Mouse (Mus musculus) adrenal gland, adult 18-20 months (tissue): ENCODE data around the gene Slc34a1. TPM values are rescaled to one million over a fixed set of nuclear protein-coding genes. Genes with fewer than 3 reads are reported as not detected.
A peak's percentile ranks its signal among the peaks of the same experiment; 100 is the strongest.

ENCODE experiments used
- DNase-seq, 2 experiments: peaks; one replicate each; pipeline ENCODE4 v3.0.0; 2021 to 2022; ENCODE audit warnings: low spot score in 2 of 2
- long read RNA-seq, 2 experiments: library from polyadenylated mRNA; stranded (forward); transcript quantifications; one replicate each; pipeline ENCODE4 v2.0.0; 2021
- total RNA-seq, 2 experiments: library from RNA; stranded (reverse); gene quantifications; 1 replicate in 1 of 2; 2 replicates in 1 of 2; pipeline ENCODE4 v1.2.3; 2021

The Slc34a1 gene
- total RNA-seq: 1 to 10 TPM in 1 of 2 experiments, not detected in 1; 2.9 TPM
- long read RNA-seq, experiment 1: 0 reads
- long read RNA-seq, experiment 2, partial matches to known transcripts: 1 of 3 reads
- long read RNA-seq, experiment 2, other reads (novel, unspliced or antisense): 0 of 3 reads

- DNase-seq: no peak
These were observed at the start of gene Slc34a1 for GRCm38 (mm10) chr13:55398088-55398487. Slc34a1 (plus strand) TSS chr13:55398187.

- no peak for DNase-seq
These were observed 36.8 kb upstream of the Slc34a1 start for GRCm38 (mm10) chr13:55361145-55361544.

- peak in 1 of 2 experiments; percentile 14 for DNase-seq
These were observed 36.0 kb upstream of the Slc34a1 start for GRCm38 (mm10) chr13:55361974-55362452.

GRCm38 (mm10) chr13:55362453-55363060 lies 35.4 kb upstream of the Slc34a1 start, which contains the start of gene Lman2:
Lman2 (minus strand) TSS chr13:55362783.
- peak; percentile 82 to 87 for DNase-seq

- no peak for DNase-seq
These were observed 29.6 kb upstream of the Slc34a1 start for GRCm38 (mm10) chr13:55368401-55368800.

GRCm38 (mm10) chr13:55369531-55370114 lies 28.4 kb upstream of the Slc34a1 start, which contains the start of gene Rgs14:
Rgs14 (plus strand) TSS chr13:55369732.
- no peak for DNase-seq

GRCm38 (mm10) chr13:55370234-55370633 lies 27.8 kb upstream of the Slc34a1 start:
- DNase-seq: no peak

GRCm38 (mm10) chr13:55371007-55371681 lies 26.8 kb upstream of the Slc34a1 start:
- no peak for DNase-seq

GRCm38 (mm10) chr13:55371740-55372139 lies 26.2 kb upstream of the Slc34a1 start:
- no peak for DNase-seq

- no peak for DNase-seq
These were observed 23.6 kb upstream of the Slc34a1 start for GRCm38 (mm10) chr13:55374206-55374924.

- DNase-seq: no peak
These were observed 22.1 kb upstream of the Slc34a1 start for GRCm38 (mm10) chr13:55375877-55376276.

GRCm38 (mm10) chr13:55378907-55379580 lies 18.9 kb upstream of the Slc34a1 start:
- DNase-seq: no peak

GRCm38 (mm10) chr13:55381790-55382189 lies 16.2 kb upstream of the Slc34a1 start:
- no peak for DNase-seq

GRCm38 (mm10) chr13:55390644-55391043 lies 7.3 kb upstream of the Slc34a1 start:
- DNase-seq: no peak

GRCm38 (mm10) chr13:55391626-55392029 lies 6.4 kb upstream of the Slc34a1 start:
- DNase-seq: no peak

- no peak for DNase-seq
These were observed 5.1 kb upstream of the Slc34a1 start for GRCm38 (mm10) chr13:55392933-55393332.

GRCm38 (mm10) chr13:55399300-55400038 lies 1.5 kb downstream of the Slc34a1 start:
- DNase-seq: no peak

GRCm38 (mm10) chr13:55400039-55400346 lies 2.0 kb downstream of the Slc34a1 start:
- DNase-seq: no peak

GRCm38 (mm10) chr13:55403266-55403665 lies 5.3 kb downstream of the Slc34a1 start:
- no peak for DNase-seq
